Mouse (Mus musculus): ENCODE measurements at regions not wholly inside any gene's neighbourhood (a gene's known extent, or its start where the extent isn't known, plus 50 kb on each side); places are given as distances from the start of the nearest gene placed in this dataset.

- DNase-seq (ENCODE audit: low read depth, low spot score): no peak
Measured at GRCm38 (mm10) chr9:93130561-93130960, 588.5 kb downstream of the Plod2 start.

- peak; percentile 4 for DNase-seq (ENCODE audit: low read depth, low spot score)
Measured at GRCm38 (mm10) chr9:93131620-93132200, 589.7 kb downstream of the Plod2 start.

DNA sequence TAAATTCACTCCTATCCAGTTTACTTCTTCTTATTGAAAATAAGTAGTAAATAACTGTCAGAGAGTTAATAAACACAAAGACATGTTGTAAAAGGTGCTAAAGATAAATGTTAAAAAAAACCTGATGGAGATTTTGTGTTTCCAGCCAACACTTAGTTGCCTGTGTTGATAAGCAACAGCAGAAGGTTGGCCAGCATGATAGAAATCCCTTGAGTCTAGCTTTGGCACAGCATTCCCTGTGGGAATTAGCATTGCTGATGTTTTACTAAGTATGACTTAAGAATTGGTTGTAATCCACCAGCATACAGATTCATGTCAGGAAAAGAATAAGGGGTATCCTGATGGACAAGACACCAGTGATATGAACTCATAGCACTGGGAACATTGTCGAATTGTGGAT is 594.3 kb downstream of the Plod2 start:
- DNase-seq (ENCODE audit: low read depth, low spot score): no peak

DNA sequence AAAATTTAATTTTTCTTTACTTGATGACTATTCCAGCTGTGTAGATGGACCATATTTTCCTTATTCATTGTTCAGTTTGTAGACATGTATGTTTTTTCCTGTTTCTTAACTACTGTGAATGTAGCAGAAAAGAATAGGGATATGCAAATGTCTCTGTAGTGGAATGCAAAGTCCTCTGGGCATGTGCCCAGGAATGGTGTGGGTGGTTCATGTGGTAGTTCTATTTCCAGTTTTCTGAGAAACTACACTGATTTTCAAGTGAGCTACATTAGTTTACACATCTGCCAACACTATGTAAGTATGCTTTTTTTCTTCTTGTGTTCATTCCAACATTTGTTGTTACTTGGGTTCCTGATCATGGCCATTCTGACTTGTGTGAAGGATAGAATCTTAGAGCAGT is 628.0 kb downstream of the Plod2 start:
- no peak for DNase-seq (ENCODE audit: low read depth, low spot score)

DNA sequence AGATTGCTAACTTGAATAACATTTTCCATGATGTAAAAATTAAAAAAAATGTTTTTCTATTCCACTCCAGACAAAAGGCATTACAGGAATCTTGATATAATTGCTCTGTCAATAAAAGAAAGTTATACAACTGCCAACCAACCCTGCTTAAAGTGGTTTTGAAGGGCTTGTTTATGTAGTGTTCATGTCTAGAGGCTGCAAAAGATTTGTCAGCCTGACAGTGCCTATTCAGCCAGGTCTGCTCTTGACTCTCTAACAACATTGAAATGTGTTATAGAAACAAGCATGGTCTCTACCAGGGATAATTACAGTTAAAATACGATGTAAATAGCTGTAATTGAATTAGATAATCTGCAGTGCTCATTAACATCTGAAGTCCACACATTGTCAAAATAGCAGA is 644.6 kb downstream of the Plod2 start:
- no peak for DNase-seq (ENCODE audit: low read depth, low spot score)

DNA sequence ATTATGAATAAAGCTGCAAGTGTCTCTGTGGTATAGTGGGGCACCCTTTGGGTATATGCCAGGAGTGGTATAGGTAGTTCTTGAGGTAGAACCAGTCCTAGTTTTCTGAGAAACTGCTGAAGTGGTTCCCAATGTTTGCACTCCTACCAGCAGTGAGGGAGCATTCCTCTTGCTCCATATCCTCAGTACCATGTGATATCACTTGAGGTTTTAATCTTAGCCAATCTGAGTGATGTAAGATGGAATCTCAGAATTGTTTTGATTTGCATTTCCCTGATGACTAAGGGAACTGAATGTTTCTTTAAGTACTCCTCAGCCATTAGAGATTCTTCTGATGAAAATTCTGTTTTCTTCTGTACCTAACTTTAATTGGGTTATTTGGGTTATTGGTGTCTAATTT is 690.5 kb downstream of the Plod2 start:
- DNase-seq (ENCODE audit: low read depth, low spot score): no peak

GRCm38 (mm10) chr9:93252146-93252545 is 710.1 kb downstream of the Plod2 start:
- DNase-seq (ENCODE audit: low read depth, low spot score): no peak

GRCm38 (mm10) chr9:93297332-93297731 is 755.3 kb downstream of the Plod2 start:
- DNase-seq (ENCODE audit: low read depth, low spot score): peak; percentile 51

DNA sequence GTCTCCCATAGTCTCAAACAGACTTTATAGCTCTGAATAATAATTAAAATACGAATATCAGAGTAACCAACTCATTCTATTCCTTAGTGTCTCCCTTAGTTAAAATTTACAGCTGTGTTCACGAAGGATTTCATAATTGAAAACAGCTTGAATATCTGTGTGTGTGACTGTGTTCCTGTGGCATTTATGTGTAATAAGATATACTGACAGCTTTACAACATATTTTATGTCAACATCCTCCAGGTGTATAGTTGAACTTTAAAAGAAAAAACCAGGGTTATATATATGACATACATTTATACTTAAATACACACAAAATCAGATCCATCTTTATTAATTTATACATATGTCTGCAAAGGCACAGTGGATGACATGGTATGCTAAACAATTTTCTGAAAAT is 764.7 kb downstream of the Plod2 start:
- no peak for DNase-seq (ENCODE audit: low read depth, low spot score)

DNA sequence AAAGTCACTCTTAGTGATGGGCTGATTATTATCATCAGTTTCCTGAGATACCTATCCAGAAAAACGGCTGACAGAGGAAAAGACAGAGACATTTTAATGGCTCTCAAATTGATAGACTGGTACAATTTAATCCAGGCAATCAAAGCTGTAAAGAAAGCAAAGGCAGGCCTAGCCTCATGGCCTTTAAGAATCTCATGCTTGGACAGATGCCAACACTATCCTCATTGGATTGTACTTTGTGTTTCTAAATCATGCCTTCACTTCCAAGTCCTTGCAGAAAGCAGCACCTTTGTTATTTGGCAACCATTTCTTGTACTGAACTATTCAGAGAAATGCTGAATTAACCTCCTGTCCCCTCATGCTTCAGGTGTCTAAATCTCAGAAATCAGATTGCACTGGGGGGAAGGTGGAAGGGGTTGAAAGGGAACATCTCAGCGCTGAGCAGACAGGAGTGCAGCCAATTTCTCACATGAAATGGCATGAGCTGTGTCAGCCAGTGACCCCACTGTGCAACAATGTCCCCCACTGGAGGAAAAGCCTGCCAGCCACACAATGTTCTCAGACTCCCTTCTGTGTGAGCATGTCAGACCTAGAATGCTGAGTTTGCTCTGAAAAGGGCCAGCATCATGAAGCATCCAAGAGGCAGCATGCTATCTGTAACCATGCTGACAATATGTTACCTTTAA is 787.1 kb downstream of the Plod2 start:
- no peak for DNase-seq (ENCODE audit: low read depth, low spot score)
